Mouse (Mus musculus): ENCODE measurements around the gene Ces3a. TPM values are rescaled to one million over a fixed set of nuclear protein-coding genes. Genes with fewer than 3 reads are reported as not detected.

The Ces3a gene
- polyA plus RNA-seq, 1 experiment from 2014 or later: not detected

Other genes starting within 250 kb of the Ces3a start
- gene Ces2b, start 217.0 kb upstream of the Ces3a start, polyA plus RNA-seq (2015; fragmentation: Nextera tagmentation; extraction: Ambion mirVana): 1.0 and 1.5 TPM in 2 replicates
- 1.4 and 2.2 TPM in 2 replicates for gene Ces2c, start 201.5 kb upstream of the Ces3a start, polyA plus RNA-seq (2015; fragmentation: Nextera tagmentation; extraction: Ambion mirVana)
- 5.6 and 7.9 TPM in 2 replicates for gene Ces2e, start 122.3 kb upstream of the Ces3a start, polyA plus RNA-seq (2015; fragmentation: Nextera tagmentation; extraction: Ambion mirVana)
- gene Ces2f, start 101.2 kb upstream of the Ces3a start, polyA plus RNA-seq (2015; fragmentation: Nextera tagmentation; extraction: Ambion mirVana): 0.53 and 0.69 TPM in 2 replicates
- gene Ces2g, start 86.9 kb upstream of the Ces3a start, polyA plus RNA-seq (2015; fragmentation: Nextera tagmentation; extraction: Ambion mirVana): 12.8 and 18.7 TPM in 2 replicates
- gene Ces2h, start 47.7 kb upstream of the Ces3a start, polyA plus RNA-seq (2015; fragmentation: Nextera tagmentation; extraction: Ambion mirVana): not detected in 2 replicates
- gene Ces3b, start 35.2 kb downstream of the Ces3a start, polyA plus RNA-seq (2015; fragmentation: Nextera tagmentation; extraction: Ambion mirVana): not detected in 2 replicates
- not detected in 2 replicates for gene Ces4a, start 83.2 kb downstream of the Ces3a start, polyA plus RNA-seq (2015; fragmentation: Nextera tagmentation; extraction: Ambion mirVana)
- 41.8 and 46.1 TPM in 2 replicates for gene Cbfb, start 122.1 kb downstream of the Ces3a start, polyA plus RNA-seq (2015; fragmentation: Nextera tagmentation; extraction: Ambion mirVana)
- 29.1 and 30.1 TPM in 2 replicates for gene D230025D16Rik, start 176.5 kb downstream of the Ces3a start, polyA plus RNA-seq (2015; fragmentation: Nextera tagmentation; extraction: Ambion mirVana)
- gene B3gnt9, start 206.6 kb downstream of the Ces3a start, polyA plus RNA-seq (2015; fragmentation: Nextera tagmentation; extraction: Ambion mirVana): 21.4 and 21.6 TPM in 2 replicates
- gene Tradd, start 216.0 kb downstream of the Ces3a start, polyA plus RNA-seq (2015; fragmentation: Nextera tagmentation; extraction: Ambion mirVana): 32.9 and 36.1 TPM in 2 replicates
- gene Fbxl8, start 216.0 kb downstream of the Ces3a start, polyA plus RNA-seq (2015; fragmentation: Nextera tagmentation; extraction: Ambion mirVana): 3.4 and 4.7 TPM in 2 replicates
- not detected in 2 replicates for gene Hsf4, start 221.2 kb downstream of the Ces3a start, polyA plus RNA-seq (2015; fragmentation: Nextera tagmentation; extraction: Ambion mirVana)
- 1.3 and 2.3 TPM in 2 replicates for gene Nol3, start 227.5 kb downstream of the Ces3a start, polyA plus RNA-seq (2015; fragmentation: Nextera tagmentation; extraction: Ambion mirVana)
- gene 4931428F04Rik, start 241.3 kb downstream of the Ces3a start, polyA plus RNA-seq (2015; fragmentation: Nextera tagmentation; extraction: Ambion mirVana): 8.0 and 9.2 TPM in 2 replicates
- 8.7 and 11.9 TPM in 2 replicates for gene Exoc3l, start 247.5 kb downstream of the Ces3a start, polyA plus RNA-seq (2015; fragmentation: Nextera tagmentation; extraction: Ambion mirVana)
- 72.0 and 74.0 TPM in 2 replicates for gene E2f4, start 249.1 kb downstream of the Ces3a start, polyA plus RNA-seq (2015; fragmentation: Nextera tagmentation; extraction: Ambion mirVana)

Measured in stomach, embryonic 16.5 days (tissue).